Comparison of ENCODE assay signal across 9 mouse cellular contexts in genomic region chr14:7851543-7852065, GRCm38 (mm10). TPM values are rescaled to one million over a fixed set of nuclear protein-coding genes. Genes with fewer than 3 reads are reported as not detected.
DNase-seq lines count a peak whose midpoint lies in the region; ATAC-seq and TF ChIP-seq lines count a peak whose summit lies in the region.
"Had no signal": no experiment of that assay in that cellular context is flagged by ENCODE, and none has a peak within 500 bp of the region (broad histone marks: within the 10 kb centered on the region; RNA-seq: fewer than 3 reads in every experiment).

No protein-coding gene starts in this region.

- 14% methylated on average over 5 of the region's 5 CpGs for WGBS in intestine, embryonic 14.5 days

- H3K79me2 ChIP-seq in CH12.LX (replicated peaks; ENCODE audit: control insufficient read depth, extremely low read depth, insufficient read depth, poor library complexity, severe bottlenecking) = peaks cover 23% of the 10 kb centered on the region

- peaks cover 15 to 79% of the 10 kb centered on the region in 2 experiments for H3K36me3 ChIP-seq in CH12.LX (replicated peaks in 1 of 2; ENCODE audit: control insufficient read depth in 1 of 2, insufficient read depth in 1 of 2, low read length in 1 of 2)
- H3K36me3 ChIP-seq in intestine, embryonic 14.5 days (ENCODE audit: control insufficient read depth, insufficient read depth, low read length) = no peaks in the 10 kb centered on the region

- no peak for TF ChIP-seq RAD21 in CH12.LX (IDR thresholded peaks at IDR 0.05; ENCODE audit: low read depth, low read length)

- no peak overlapping the region for H3K4me3 ChIP-seq in CH12.LX (replicated peaks in 1 of 3; ENCODE audit: low read depth in 2 of 3, low read length in 2 of 3, poor library complexity in 1 of 3)
- no peak overlapping the region for H3K4me3 ChIP-seq in intestine, embryonic 14.5 days (ENCODE audit: low read depth, low read length)
- H3K4me3 ChIP-seq: megakaryocyte, embryonic 14.5 days had no signal

- no peak overlapping the region for H3K4me2 ChIP-seq in CH12.LX (ENCODE audit: insufficient read depth, low read depth, poor library complexity, severe bottlenecking)
- peak overlapping the region; percentile 7; the same call in 1 of the 2 replicates for H3K4me2 ChIP-seq in intestine, embryonic 14.5 days (ENCODE audit: low read length)

- H3K27me3 ChIP-seq in CH12.LX (replicated peaks) = no peaks in the 10 kb centered on the region
- H3K27me3 ChIP-seq in intestine, embryonic 14.5 days (replicated peaks; ENCODE audit: control insufficient read depth, insufficient read depth, low read length) = no peaks in the 10 kb centered on the region

- in situ Hi-C loops in CH12.LX (cut with MboI; ENCODE audit: low pct_ligation_motif_present, low pct_unique_long_range_greater_than_20kb, low sequenced_read_pairs) = no loop called here

- DNase-seq in CH12.LX (ENCODE audit: extremely low read depth) = no peak
- peak; percentile 100 for DNase-seq in R1 (ENCODE audit: low read depth, low spot score)
- DNase-seq in gastrocnemius, postnatal 14 days = peak; percentile 57
- DNase-seq in intestine, embryonic 14.5 days (ENCODE audit: low spot score) = peak; percentile 67
- peak; percentile 82 to 86 for DNase-seq in lung, adult 18-20 months
- DNase-seq in spleen, postnatal 10 days (ENCODE audit: low spot score in 2 of 2) = no peak
- no peak for DNase-seq in thymus, postnatal 14 days

- intact Hi-C loops in gastrocnemius, postnatal 14 days (cut with DNase I; ENCODE audit: low total_unique reads) = no loop called here

- H3K9ac ChIP-seq in CH12.LX (ENCODE audit: insufficient read depth, low read depth) = no peak overlapping the region
- no peak overlapping the region; the same call in 1 of the 2 replicates for H3K9ac ChIP-seq in intestine, embryonic 14.5 days (ENCODE audit: low read length)

- TF ChIP-seq EP300 in CH12.LX (IDR thresholded peaks at IDR 0.05; ENCODE audit: low read length) = no peak

- no peak for TF ChIP-seq CTCF in CH12.LX (conservative IDR thresholded peaks at IDR 0.05 in 1 of 2, IDR thresholded peaks at IDR 0.05 in 1 of 2; ENCODE audit: low read depth in 2 of 2, low read length in 2 of 2)

- H3K9me3 ChIP-seq in CH12.LX (replicated peaks; ENCODE audit: low read length) = no peaks in the 10 kb centered on the region
- H3K9me3 ChIP-seq in intestine, embryonic 14.5 days (ENCODE audit: control insufficient read depth, low read length) = no peaks in the 10 kb centered on the region
- H3K9me3 ChIP-seq: megakaryocyte, embryonic 14.5 days had no signal

- ATAC-seq in intestine, embryonic 14.5 days (replicated peaks; ENCODE audit: low FRiP score, low TSS enrichment, low read depth) = peak; percentile 58; the same call in 1 of the 2 replicates
- ATAC-seq in frontal cortex, adult (ENCODE audit: low TSS enrichment) = no peak

- no peak overlapping the region for H3K27ac ChIP-seq in CH12.LX (ENCODE audit: insufficient read depth, low read depth)
- 0 out of 2 replicates have a peak overlapping the region, but pooled peaks have one; percentile 3 for H3K27ac ChIP-seq in intestine, embryonic 14.5 days (ENCODE audit: low read depth)

- H3K4me1 ChIP-seq in CH12.LX (ENCODE audit: control insufficient read depth in 1 of 2, insufficient read depth in 2 of 2) = peaks cover 14 to 89% of the 10 kb centered on the region in 2 experiments
- peaks cover 54% of the 10 kb centered on the region for H3K4me1 ChIP-seq in intestine, embryonic 14.5 days (replicated peaks; ENCODE audit: control insufficient read depth, insufficient read depth, low read length)

- dilution Hi-C loops in CH12.LX (cut with MboI; ENCODE audit: extremely low pct_ligation_motif_present, extremely low pct_unique_long_range_greater_than_20kb, low sequenced_read_pairs) = no loop called here

- TF ChIP-seq POLR2A in CH12.LX (IDR thresholded peaks at IDR 0.05; ENCODE audit: low read depth, low read length) = 0 out of 2 replicates have a peak, but pooled peaks have one; percentile 26

TF ChIP-seq in CH12.LX, 34 proteins besides CTCF, POLR2A, EP300 and RAD21:
- TF ChIP-seq ZMIZ1 (IDR thresholded peaks at IDR 0.05; ENCODE audit: low read depth, low read length) (no peak), ELF1 (IDR thresholded peaks at IDR 0.05; ENCODE audit: low read depth, low read length) (no peak), POLR2AphosphoS2 (IDR thresholded peaks at IDR 0.05; ENCODE audit: low read depth, low read length) (no peak), ZKSCAN1 (IDR thresholded peaks at IDR 0.05; ENCODE audit: borderline replicate concordance, low read depth, low read length) (no peak), TCF12 (IDR thresholded peaks at IDR 0.05; ENCODE audit: low read depth, low read length) (no peak), HCFC1 (IDR thresholded peaks at IDR 0.05; ENCODE audit: low read depth, low read length) (no peak), JUN (IDR thresholded peaks at IDR 0.05; ENCODE audit: insufficient read depth, low read depth, low read length) (no peak), SMC3 (IDR thresholded peaks at IDR 0.05; ENCODE audit: low read depth, low read length) (no peak), NRF1 (IDR thresholded peaks at IDR 0.05; ENCODE audit: low read depth, low read length) (no peak), CHD1 (IDR thresholded peaks at IDR 0.05; ENCODE audit: low read depth, low read length) (no peak), ETS1 (conservative IDR thresholded peaks at IDR 0.05; ENCODE audit: low read depth, low read length) (no peak), GABPA (IDR thresholded peaks at IDR 0.05; ENCODE audit: insufficient replicate concordance, low read depth, low read length) (no peak), MEF2A (IDR thresholded peaks at IDR 0.05; ENCODE audit: borderline replicate concordance, low read depth, low read length) (no peak), E2F4 (IDR thresholded peaks at IDR 0.05; ENCODE audit: insufficient replicate concordance, low read depth, low read length) (no peak)

RNA-seq across cellular contexts. Expression of gene Flnb, which starts 33.8 kb away (rescaled TPM):
- 51.4 and 74.0 TPM in 2 replicates for total RNA-seq in CH12.LX (2012; rRNA removed)
- total RNA-seq in CH12.LX (2014; rRNA removed) = 28.9 and 29.5 TPM in 2 replicates
- 52.4 and 61.6 TPM in 2 replicates for polyA plus RNA-seq in CH12.LX (2012; ENCODE audit: insufficient read length, low read depth)
- total RNA-seq in gastrocnemius, postnatal 14 days (2021) = 10 to 100 TPM; 19.9 to 20.8 TPM
- polyA plus RNA-seq in intestine, embryonic 14.5 days (2014; fragmentation: Nextera tagmentation; extraction: Ambion mirVana) = 26.7 and 26.8 TPM in 2 replicates

Comparison
In these comparisons a context has a peak if more than half of its experiments do, and no peak if none do; other contexts are left out.
1. DNase-seq: peak in R1 (single experiment), gastrocnemius, postnatal 14 days (single experiment), intestine, embryonic 14.5 days (single experiment) and lung, adult 18-20 months (2 of 2); none in CH12.LX (single experiment), spleen, postnatal 10 days (0 of 2) and thymus, postnatal 14 days (single experiment).